Mouse (Mus musculus) neural tube, embryonic 10.5 days (tissue): ENCODE results near the gene Mgll.

ENCODE experiments used
- DNase-seq: peaks from one replicate; pipeline ENCODE4 v3.0.0-alpha.2; 2017; ENCODE audit warnings: low spot score; ENCODE audit errors: extremely low spot score

Mgll gene

DNA sequence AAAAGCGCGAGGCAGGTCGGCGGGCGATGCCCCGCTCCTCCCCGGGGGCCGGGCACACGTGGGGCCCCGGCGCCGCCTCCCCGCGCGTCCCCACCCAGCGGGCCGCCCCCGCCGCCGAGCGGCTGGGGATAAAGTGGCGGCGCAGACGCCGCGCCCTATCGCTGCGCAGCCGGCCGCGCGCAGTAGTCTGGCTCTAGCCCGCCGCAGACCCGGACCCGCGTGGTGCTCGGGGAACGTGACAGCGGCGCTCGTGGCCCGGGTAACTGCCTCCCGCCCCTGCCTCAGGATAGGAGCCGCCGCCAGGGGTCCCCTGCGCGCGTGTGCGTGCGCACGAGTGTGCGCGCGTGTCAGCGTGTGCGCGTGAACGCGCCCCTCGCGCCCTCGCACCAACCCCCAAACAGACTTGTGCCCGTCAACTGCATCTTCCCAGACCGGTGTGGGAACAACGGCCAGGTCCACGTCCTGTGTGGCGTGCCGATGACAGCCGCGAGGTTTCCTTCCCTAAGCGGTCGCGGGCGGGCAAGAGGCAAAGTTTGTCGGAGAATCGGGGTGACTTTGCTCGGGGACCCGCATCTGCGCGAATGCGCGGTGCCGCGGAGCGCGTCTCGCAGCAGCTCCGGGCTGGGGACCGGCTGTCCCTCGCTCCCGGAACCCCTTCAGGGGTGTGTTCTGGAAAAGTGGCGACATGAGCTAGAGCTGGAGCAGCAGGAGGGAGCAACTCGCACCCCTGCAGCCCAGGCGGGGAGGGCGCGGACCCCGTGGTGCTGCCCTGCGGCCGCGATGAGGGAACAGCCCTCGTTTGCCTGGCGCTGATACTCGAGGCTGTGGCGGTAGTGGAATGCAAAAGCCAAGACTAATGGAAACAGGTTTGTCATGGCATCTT, at the start of gene Mgll:
Mgll (plus strand) TSS at position 100 of the 883 bp plus-strand sequence.
- DNase-seq, result peak; percentile 70

- no peak for DNase-seq
Observed at GRCm38 (mm10) chr6:88675815-88676214, 48.4 kb upstream of the Mgll start.

- no peak for DNase-seq
Observed at GRCm38 (mm10) chr6:88676753-88677736, 47.2 kb upstream of the Mgll start.

GRCm38 (mm10) chr6:88677738-88678137, 46.5 kb upstream of the Mgll start:
- DNase-seq, result no peak

DNA sequence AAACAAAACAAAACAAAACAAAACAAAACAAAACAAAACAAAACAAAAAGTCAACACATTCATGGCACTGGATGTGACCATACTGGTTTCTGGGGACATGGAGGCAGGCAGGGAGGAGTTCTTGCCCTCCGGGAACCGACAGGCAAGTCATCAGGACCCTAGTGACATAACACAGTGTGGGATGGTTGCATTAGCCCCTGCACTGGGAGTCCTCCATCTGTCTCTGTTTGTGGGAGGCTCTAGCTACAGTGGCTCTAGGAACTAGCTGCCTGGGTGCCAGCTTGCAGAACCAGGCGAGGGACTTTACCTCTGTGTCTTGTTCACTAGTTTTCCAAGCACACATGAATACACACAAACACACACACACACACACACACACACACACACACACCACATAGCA, 43.2 kb upstream of the Mgll start:
- no peak for DNase-seq

DNA sequence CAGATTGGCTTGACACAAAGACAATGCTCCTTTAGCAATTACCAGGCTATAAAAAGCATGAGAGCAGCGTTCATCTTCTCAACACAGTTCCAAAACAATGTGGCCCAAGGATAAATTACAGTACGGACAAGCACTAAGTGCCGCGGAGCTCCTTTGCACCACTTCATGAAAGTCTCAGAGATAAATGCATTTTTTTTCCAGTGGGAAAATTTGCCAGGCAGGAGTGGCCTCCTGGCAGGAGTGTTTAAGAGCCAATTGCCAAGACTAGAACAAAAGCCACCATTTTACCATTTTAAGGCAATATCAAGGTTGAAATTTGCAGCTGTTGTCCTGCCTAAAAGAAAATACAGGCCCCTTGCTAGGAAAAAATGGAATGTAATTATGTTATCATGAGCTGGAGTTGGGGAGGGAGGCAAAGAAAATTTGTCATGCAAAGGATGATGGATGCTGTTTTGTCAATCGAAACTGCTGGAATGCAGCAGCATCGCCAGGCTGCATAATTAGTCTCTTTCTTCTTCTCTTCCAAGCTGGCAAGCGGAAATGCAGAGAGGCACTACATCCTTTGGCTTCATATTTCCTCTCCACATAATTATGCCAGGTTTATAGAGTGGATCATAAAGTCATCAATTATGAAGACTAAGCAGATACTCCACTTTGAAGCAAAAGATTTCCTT, 40.7 kb upstream of the Mgll start:
- no peak for DNase-seq

GRCm38 (mm10) chr6:88688171-88688570, 36.0 kb upstream of the Mgll start:
- DNase-seq, result no peak

DNA sequence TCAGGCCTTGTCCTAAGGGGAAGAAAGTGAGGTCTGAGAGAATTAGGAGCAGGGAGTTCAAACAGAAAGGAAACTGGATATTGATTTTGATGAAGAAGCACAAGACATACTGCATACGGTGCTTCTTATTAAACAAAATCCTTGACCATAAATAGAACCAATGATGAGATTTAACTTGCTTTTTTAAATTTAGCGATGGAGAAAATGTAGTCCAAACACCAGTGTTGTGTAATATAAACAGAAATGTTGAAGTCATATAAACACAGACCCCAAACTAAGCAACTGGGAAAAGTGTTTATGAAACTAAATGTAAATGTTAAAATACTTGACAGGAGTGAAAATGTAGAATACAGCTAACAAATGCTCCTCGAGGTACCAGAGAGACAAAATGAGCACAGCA, 35.5 kb upstream of the Mgll start:
- no peak for DNase-seq

- no peak for DNase-seq
Observed at GRCm38 (mm10) chr6:88690211-88690610, 34.0 kb upstream of the Mgll start.

GRCm38 (mm10) chr6:88691361-88691760, 32.9 kb upstream of the Mgll start:
- no peak for DNase-seq

DNA sequence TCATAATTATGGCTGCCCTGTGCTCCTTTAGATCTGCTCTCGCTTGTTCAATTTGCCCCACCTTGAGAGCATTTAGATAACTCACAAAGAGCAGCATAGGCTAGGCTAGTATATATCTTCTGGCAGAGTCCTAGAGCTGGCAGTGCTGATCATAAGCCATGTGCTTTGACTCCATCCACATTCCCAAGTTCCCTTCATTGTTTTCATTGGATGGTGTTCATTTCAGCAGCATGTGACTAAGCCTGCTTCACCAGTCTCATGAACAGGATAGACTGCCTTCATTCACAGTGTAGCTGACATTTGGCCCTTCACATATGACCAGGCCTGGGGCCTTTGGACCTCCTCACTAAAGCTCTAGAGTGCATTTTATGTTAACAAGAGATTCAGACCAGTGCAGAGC, 21.3 kb upstream of the Mgll start:
- no peak for DNase-seq

DNA sequence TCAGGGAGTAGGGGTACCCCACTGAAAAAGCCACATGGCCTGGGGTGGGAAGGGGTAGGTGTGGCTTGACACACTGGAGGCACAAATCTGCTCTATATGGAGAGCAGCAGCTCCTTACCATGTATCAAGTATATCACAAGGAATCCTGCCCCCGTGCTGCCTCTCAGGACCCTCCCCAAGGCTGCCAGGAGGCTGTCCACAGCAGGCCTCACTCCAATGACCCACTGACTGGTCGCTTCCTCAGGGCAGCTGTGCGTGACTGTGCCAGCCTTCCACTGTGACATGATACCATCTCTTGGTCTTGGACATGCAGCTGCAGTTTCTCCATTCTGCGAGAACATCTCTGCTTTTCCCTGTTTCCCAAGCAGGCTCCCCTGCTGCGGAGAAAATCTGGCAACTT, 20.5 kb upstream of the Mgll start:
- no peak for DNase-seq

- no peak for DNase-seq
Observed at GRCm38 (mm10) chr6:88708401-88709278, 15.6 kb upstream of the Mgll start.

GRCm38 (mm10) chr6:88709279-88709575, 15.0 kb upstream of the Mgll start:
- no peak for DNase-seq

DNA sequence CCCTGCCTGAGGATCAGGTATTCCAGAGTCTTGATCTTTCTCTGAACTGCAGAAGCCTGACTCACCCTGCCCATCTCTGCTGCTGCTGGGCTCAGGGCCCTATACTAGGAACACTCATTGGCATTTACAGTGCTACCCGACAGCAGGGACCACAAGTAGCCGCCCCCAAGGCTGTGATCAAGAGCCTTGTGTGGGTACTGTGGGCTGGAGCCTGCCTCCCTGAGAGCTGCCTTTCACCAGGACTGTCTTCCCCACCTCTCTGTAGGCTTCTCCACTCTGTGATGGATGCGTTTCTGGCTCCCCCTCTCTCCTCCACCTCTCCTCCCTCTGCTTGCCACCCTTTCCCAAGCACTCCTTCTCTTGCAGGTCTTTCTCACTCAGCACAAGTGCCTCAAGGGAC, 12.9 kb upstream of the Mgll start:
- DNase-seq, result no peak

DNA sequence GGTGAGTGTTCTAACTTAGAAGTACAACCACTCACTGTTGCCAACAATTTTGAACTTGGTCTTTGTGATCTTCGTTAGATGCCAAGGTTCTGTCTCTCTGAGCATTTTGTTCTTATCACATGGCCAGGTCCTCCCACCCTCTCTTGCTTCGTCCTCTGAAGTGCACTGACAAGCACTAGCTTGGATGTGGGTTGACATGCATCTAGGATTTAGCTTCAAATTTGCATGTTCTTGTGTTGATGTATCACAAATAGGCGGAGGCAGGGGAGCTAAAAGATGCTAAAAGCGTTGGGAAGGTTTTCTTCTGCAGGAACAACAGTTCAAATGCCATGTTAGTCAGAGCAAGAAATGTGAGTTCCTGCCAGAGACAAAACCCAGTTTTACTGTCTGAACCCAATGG, 12.1 kb upstream of the Mgll start:
- no peak for DNase-seq

DNA sequence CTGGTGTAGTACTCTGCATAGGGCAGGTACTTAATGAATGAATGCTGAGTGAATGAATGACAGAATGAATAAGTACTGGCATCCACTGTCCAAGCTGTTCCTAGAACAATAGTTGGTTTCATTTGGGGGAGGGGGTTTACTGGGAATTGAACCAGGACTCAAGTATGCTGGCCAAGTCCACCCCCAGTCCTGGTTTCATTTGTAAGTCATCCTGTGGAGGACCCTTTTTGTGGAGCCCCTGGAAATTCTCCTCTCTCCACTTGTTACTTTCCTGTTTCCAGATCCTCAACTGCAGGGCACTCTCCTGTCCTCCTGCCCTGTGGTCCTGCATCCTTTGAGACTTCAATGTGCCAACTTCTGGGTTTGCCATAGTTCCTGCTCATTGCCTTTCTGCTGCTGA, 10.9 kb upstream of the Mgll start:
- no peak for DNase-seq

GRCm38 (mm10) chr6:88714200-88714674, 10.0 kb upstream of the Mgll start:
- no peak for DNase-seq

- no peak for DNase-seq
Observed at GRCm38 (mm10) chr6:88715378-88715781, 8.8 kb upstream of the Mgll start.

DNA sequence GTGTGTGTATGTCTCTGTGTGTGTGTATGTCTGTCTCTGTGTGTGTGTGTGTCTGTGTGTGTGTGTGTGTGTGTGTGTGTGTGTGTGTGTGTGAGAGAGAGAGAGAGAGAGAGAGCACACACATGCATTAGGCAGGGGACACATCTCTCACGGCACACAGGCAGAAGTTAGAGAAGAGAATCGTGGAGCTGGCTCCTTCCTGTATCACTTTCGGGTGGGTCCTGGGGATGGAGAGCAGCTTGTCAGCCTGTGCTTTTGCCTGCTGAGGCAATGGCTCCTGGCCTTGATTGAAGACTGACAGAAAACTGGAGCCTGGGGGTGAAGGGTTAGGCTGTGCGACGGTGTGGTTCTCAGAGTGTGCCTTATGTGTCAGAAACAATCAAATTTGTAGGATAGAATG, 8.2 kb upstream of the Mgll start:
- no peak for DNase-seq
